Mouse (Mus musculus) right cerebral cortex, postnatal 36 days (tissue): ENCODE results near the gene Prkar2b.
A peak's percentile ranks its signal among the peaks of the same experiment; 100 is the strongest.

Source experiments
- DNase-seq, 2 experiments: peaks; one replicate each; pipeline ENCODE4 v3.0.0; 2022; ENCODE audit warnings: low spot score in 2 of 2, mixed read lengths in 1 of 2

The Prkar2b gene

GRCm38 (mm10) chr12:32061090-32061930, at the start of gene Prkar2b:
Gene Prkar2b (minus strand): TSS chr12:32061296.
- DNase-seq, result peak; percentile 89 to 91

GRCm38 (mm10) chr12:32109201-32109600, 48.1 kb upstream of the Prkar2b start:
- DNase-seq, result no peak

- DNase-seq, result no peak
Measured at GRCm38 (mm10) chr12:32104955-32105521, 43.9 kb upstream of the Prkar2b start.

GRCm38 (mm10) chr12:32104451-32104862, 43.4 kb upstream of the Prkar2b start:
- DNase-seq, result no peak

- no peak for DNase-seq
Measured at GRCm38 (mm10) chr12:32101306-32101705, 40.2 kb upstream of the Prkar2b start.

- DNase-seq, result no peak
Measured at GRCm38 (mm10) chr12:32099686-32100206, 38.6 kb upstream of the Prkar2b start.

- no peak for DNase-seq
Measured at GRCm38 (mm10) chr12:32098596-32098995, 37.5 kb upstream of the Prkar2b start.

- no peak for DNase-seq
Measured at GRCm38 (mm10) chr12:32097107-32097506, 36.0 kb upstream of the Prkar2b start.

GRCm38 (mm10) chr12:32095164-32095563, 34.1 kb upstream of the Prkar2b start:
- DNase-seq, result no peak

GRCm38 (mm10) chr12:32092452-32092851, 31.4 kb upstream of the Prkar2b start:
- no peak for DNase-seq

- DNase-seq, result no peak
Measured at GRCm38 (mm10) chr12:32088566-32088965, 27.5 kb upstream of the Prkar2b start.

- DNase-seq, result no peak
Measured at GRCm38 (mm10) chr12:32087339-32087738, 26.2 kb upstream of the Prkar2b start.

- no peak for DNase-seq
Measured at GRCm38 (mm10) chr12:32086874-32087273, 25.8 kb upstream of the Prkar2b start.

GRCm38 (mm10) chr12:32085856-32086255, 24.8 kb upstream of the Prkar2b start:
- DNase-seq, result no peak

- no peak for DNase-seq
Measured at GRCm38 (mm10) chr12:32085189-32085588, 24.1 kb upstream of the Prkar2b start.

- DNase-seq, result no peak
Measured at GRCm38 (mm10) chr12:32084601-32085000, 23.5 kb upstream of the Prkar2b start.

GRCm38 (mm10) chr12:32080692-32081091, 19.6 kb upstream of the Prkar2b start:
- DNase-seq, result no peak

- DNase-seq, result no peak
Measured at GRCm38 (mm10) chr12:32077403-32077802, 16.3 kb upstream of the Prkar2b start.

GRCm38 (mm10) chr12:32075831-32076715, 15.0 kb upstream of the Prkar2b start:
- DNase-seq, result no peak

GRCm38 (mm10) chr12:32074271-32074670, 13.2 kb upstream of the Prkar2b start:
- DNase-seq, result no peak

GRCm38 (mm10) chr12:32066004-32066403, 4.9 kb upstream of the Prkar2b start:
- no peak for DNase-seq
